Mouse (Mus musculus) adrenal gland, adult 2 months (tissue): ENCODE results near the gene Hmcn2. TPM values are rescaled to one million over a fixed set of nuclear protein-coding genes. Genes with fewer than 3 reads are reported as not detected.

Experiments used
- DNase-seq: peaks from one replicate; pipeline ENCODE4 v3.0.0; 2021
- polyA plus RNA-seq: library from polyadenylated mRNA; depleted of rRNA; stranded (reverse); fragments of >200 nt; gene quantifications from 2 replicates; pipeline ENCODE4 v1.2.3, GENCODE M21; 2012
- total RNA-seq, 2 experiments: library from RNA; stranded (reverse); gene quantifications; 2 replicates each; pipeline ENCODE4 v1.2.3; 2021

Hmcn2 gene
- total and polyA plus RNA-seq, 3 experiments = 0.93 to 8.3 (median 0.95) TPM

DNA sequence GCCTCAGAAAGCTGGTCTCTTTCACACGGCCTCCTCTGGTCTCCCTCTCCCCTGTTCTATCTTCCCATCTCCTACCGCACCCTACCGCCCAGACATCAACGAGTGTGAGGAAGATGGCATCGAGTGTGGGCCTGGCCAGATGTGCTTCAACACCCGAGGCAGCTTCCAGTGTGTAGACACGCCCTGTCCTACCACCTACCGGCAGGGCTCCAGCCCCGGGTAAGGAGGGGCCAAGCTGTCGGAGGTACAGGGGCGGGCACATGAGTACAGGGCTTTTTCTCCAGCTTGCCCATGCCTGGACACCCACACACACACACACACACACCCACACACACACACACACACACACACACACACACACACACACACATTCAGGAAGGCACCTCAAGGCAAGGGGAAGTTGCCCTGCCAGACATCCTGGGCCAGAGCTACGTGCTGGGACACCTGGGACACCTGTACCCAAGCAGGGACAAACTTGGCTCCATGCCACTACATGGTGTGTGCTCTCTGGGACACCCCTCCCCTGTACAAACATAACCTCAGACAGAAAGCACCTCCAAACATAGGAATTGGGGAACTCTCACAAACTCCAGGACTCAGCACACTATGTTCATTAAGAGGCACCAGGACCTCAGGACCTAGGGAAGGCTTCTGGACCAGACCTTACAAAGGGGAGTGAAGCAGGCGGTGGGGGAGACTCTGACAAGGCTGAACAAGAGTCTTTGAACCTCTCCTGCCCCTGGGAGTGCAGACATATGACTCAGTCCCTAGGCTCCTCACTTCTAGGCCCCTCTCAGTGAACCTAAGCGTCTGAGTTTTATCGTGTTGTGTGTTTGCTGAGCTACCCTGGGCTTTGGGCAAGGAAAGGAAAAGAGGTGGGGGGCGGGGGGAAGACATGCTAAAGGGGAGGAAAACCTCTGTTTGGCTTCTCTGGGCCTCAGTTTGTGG lies 145.0 kb downstream of the Hmcn2 start:
- no peak for DNase-seq

DNA sequence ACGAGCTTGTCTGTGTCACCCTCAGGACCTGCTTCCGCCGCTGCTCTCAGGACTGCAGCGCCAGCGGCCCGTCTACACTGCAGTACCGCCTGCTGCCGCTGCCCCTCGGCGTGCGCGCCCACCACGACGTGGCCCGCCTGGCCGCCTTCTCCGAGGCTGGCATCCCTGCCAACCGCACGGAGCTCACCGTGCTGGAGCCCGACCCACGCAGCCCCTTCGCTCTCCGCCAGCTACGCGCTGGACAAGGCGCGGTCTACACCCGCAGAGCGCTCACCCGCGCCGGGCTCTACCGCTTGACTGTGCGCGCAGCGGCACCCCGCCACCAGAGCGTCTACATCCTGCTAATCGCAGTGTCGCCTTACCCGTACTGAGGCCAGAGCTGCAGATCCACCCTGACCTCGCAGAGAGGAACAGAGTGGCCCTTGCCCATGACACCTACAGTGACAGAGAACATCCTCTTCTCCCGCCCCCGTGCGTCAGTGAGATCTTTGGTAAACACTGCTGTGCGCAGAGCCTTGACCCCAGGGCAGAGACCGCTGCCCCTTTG lies 145.9 kb downstream of the Hmcn2 start:
- DNase-seq = peak; percentile 47

DNA sequence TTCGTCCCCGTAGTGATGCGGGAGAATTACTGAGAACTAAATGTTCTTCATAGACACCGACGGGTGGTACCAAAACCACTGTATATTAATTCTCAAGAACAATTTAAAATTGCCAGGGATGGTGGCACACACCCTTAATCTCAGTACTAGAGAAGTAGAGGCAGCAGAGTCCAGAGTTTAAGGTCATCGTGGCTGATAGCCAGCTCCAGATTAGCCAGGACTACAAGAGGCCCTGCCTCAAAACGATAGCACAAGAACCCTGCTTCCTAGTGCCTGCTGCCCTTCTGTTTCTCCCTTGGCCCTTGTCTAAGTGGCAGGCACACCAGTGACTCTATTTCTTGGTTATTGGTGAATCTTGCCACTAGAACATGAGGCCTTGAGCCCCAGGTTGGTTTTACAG lies 146.7 kb downstream of the Hmcn2 start:
- no peak for DNase-seq

DNA sequence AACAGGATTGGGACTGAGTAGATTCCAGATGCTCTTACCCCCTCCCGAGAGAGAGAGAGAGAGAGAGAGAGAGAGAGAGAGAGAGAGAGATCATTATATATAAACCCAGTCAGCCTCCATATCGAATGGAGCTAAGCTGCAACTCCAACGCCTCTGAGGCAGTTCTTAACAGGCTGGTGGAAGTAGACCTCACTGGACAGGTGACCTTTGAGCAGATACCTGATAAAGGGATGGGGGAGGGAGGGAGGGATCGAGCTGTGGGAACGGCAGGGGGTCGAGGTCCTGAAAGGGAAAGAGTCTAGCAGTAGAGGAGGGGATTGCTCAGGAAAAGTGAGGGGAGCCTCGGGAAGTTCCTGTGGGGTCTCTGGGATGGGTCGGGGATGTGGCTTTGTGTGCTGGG lies 147.8 kb downstream of the Hmcn2 start:
- no peak for DNase-seq

DNA sequence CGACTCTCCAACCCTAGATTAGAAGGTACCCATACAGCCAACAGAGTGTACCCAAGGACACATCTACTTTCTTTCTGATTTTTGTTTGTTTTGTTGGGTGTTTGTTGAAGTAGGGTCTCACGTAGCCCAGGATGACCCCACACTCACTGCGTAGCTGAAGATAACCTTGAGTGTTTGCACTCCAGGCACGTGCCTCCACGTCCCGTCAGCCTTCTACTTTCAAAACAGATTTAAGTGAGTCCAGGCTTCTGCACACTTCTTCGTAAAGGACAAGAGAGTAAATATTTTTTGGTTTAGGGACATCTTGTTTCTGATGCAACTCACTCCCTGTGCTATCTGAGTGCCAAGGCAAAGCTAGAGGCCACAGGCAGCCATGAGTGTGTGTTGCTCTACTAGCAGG lies 149.0 kb downstream of the Hmcn2 start:
- no peak for DNase-seq

DNA sequence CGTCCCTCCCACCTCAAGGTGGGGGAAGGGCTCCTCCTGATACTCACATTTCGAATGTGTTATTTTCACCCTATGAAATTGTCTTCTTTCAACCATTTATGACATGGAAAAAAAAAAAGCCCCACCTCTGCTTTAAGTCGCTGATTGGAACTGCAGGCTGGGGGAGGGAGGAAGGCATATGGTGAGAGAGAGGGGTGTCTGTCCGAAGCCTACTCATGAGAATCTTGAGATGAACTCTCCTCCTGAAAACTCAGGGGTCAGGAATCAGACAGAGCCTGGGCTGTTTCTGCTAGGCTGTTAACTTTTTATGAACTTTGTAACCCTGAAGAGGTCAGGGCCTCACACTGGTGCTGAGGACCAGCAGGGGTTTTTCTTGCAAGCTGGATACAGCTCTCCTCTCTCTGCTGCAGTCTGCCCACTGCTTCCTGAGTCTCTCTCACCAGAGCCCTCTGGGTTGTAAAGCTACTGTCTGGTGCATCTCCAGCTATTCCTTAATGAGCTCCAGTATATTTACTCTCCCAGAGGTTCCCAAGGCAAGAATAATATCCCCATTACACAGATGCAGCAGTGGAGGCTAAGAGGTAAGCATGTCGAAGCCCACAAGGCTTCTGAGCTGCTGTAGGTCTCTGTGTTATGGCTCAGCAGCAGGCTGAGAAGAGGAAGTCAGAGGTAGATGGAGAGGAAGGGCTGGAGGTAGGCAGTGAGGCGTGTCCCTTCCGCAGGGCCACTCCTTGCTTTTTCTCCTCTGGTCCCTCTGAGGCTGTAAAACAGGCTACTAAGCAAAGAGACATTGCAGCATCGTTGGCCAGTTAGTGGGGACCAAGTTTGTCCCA lies 149.7 kb downstream of the Hmcn2 start:
- DNase-seq = no peak

DNA sequence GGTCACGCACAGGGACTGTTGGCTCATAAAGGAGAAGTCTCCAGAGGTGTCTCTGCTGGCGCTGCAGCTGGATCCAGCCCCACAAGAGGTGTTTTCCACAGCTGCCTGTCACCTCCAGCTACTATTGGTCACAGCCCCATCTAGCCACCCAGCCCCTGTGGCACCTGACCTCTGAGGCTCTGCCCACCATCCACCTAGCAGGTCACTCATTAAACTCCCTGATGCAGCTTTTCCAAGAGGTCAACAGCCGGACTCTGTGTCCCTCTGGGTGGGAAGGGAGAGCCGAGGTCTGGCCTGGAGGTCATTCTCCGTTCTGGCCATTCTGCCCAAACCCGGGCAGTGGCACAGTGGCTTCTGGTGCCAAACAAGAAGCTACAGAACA lies 150.3 kb downstream of the Hmcn2 start:
- DNase-seq = no peak

DNA sequence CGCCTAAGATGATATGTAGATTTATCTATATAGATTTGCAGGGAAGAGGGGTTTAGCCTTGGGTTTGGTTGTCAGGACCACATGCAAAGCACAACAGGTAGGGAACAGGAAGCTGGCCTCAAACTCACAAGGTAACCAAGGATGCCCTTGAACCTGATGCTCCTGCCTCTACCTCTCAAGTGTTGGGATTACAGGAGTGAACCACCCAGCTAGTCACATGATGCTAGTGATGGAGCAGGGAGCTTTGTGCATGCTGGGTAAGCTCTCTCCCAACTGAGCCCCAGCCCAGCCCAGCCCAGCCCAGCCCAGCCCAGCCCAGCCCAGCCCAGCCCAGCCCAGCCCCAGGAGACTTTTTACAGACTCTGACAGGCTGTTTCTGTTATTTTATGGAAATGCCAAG lies 153.2 kb downstream of the Hmcn2 start:
- no peak for DNase-seq

DNA sequence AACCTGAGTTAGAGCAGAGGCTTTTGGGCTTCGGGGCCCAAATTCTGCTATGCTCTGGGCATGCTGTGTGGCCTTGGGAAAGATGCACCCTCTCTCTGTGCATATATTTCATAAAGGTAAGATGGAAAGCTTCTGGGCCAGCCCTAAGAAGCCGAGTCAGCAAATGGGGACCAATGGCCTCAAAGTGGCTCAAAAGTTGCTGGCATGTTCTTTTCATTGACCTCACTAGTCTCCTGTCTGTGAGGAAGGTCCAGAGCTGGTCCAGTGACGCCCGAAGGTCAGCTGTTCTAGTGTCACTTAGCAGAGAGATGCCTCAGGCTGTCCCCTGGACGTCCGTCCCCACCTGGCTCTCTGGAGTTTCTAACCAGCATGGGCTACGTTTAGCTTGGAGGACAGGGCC lies 154.6 kb downstream of the Hmcn2 start:
- DNase-seq = no peak

DNA sequence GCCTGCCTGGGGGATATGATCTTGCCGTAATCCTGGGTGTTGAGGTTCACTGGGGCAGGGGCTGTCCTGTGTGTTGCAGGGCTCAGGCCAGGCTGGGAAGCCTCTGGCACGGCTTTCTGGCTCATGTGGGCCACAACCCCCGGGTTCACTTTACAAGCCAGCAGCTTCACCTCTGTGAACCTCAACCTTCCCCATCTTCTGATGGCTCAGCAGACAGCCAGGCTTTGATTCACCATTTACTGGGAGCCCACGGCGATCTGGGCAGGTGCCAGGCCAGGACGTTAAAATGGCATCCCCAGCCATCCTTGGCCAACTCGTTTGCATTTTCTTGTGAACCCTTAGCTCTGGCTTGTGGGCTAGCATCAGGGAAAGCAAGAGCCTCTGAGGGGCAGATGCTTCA lies 155.3 kb downstream of the Hmcn2 start:
- no peak for DNase-seq

DNA sequence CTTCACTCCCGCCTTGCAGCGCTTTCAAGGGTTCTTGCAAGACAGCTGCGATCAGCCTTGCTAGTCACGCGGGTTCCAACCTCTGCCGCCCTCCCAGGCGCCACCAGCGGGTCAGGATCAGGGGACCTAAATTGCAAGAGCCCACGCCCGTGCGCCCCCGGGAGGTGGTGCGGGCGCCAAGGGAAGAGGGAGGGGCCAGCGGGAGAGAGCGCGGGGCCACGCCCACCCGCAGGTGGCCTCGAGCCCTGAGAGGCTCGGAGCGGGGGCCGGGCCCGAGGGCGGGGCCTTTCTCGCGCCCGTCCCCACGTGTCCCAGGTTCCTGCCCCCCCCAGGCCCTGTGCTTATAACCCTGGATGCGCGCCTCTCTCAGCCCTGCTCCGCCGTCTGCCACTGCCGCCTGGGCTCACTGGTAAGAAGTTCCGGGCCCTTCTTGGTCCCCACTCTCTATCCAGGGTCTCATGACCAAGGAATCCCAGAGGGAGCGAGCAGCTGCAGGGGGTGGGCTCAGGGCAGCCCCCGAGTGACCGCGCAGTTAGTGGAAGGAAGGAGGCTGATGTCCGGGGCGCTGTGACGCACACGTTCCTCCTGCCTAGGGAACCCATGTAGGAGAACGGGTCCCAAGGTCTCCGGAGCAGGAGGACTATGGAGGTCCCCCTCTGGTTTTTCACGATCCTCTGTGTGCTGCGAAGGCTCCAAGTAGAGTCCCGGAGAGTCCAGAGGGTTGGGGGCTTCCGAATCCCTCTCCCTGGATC lies 155.9 kb downstream of the Hmcn2 start, which contains the start of gene Ass1:
Gene Ass1 (plus strand): TSS at position 277 of the 752 bp plus-strand sequence.
- DNase-seq = peak; percentile 90

DNA sequence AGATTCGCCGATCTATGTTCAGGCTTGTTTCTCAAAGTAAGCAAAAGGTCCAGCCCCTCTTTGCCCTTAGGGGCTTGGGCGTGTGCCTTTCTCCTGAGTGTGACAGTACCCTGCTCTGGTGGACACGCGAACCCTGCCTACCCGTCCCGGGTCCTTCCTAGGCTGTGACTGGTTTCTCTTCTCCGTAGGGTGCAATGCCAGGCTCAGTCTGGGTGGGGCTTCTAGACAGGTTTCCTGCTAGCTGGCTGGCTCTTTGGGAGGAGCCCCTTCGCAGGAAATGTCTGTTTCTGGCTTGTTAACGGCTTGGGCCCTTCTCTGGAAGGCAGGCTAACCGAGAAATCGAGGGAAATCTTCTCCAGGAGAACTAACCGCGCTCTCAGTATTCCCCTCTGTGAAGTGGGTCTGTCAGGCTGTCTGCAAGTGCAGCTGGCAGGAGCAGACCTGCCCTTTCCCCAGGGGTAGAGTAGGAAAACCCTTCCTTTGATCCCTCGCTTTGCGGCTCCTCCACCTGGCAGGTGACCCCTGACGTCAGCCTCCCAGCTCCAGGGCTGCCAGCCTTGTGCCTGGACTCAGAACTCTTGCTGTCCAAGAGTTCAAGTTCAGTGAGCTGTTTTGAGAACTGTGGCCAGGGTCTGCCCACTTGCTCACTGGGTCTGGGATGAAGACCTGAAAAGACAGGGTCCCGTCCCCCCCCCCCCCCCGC lies 156.6 kb downstream of the Hmcn2 start:
- no peak for DNase-seq

DNA sequence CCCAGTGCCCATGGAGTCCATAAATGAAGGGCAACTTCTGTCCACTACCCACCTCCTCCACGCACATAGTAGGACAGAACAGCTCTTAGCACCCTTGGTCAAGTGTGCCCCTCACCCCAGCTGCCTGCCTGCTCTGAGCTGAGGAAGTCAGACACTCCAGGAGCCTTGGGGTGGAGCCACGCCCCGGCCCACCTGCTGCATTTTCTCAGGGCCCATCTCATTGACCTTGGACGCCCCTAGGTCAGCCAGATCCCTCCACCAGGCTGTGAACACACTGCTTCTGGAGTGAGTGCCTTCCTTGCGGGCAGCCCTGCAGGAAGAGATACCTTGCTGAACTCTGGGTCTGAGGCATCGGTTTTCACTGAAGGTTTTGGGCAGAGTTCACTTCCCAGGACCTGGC lies 157.4 kb downstream of the Hmcn2 start:
- no peak for DNase-seq

DNA sequence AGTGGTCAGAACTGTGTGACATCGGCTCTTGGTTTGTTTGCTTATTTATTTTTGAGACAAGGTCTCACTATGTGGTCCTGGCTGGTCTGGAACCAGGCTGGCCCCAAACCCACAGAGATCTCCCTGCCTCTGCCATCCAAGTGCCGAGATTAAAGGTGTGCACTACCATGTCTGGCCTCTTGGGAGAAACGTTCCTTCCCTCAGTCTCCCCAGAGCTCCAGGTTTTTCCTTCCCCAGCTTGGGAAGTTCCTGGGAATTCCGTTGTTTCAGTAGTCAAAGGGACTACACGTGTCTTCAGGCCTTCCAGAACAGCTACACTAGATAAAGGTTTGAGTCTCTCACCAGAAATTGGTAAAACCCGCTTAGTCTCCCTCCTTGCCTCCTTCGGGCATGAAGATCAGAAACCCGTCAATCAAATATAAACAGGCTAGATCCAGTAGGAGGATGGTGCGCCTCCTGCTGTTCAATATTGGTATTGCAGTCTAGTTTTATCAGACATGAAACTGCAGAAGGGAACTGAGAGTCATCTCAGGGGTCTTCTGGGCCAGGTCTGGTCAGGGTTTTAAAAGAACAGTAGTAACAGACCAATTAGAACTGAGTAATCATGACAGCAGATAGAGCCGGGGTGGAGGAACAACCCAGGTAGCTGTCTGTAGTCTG lies 158.3 kb downstream of the Hmcn2 start:
- DNase-seq = no peak

DNA sequence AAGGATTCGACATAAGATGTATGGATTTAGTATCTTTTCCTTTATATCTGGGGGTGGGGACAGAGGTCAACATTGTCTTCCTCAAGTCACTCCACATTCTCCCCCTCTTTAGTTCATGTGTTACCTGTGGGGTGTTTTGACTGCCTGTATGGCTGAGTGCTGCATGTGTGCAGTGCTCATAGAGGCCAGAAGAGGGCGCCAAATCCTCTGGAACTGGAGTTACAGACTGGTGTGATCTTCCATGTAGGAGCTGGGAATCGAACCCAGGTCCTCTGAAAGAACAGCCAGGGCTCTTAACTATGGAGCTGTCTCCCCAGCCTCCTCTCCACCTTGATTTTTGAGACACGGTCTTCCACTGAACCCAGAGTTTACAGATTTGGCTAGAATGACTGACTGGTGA lies 159.7 kb downstream of the Hmcn2 start:
- no peak for DNase-seq

DNA sequence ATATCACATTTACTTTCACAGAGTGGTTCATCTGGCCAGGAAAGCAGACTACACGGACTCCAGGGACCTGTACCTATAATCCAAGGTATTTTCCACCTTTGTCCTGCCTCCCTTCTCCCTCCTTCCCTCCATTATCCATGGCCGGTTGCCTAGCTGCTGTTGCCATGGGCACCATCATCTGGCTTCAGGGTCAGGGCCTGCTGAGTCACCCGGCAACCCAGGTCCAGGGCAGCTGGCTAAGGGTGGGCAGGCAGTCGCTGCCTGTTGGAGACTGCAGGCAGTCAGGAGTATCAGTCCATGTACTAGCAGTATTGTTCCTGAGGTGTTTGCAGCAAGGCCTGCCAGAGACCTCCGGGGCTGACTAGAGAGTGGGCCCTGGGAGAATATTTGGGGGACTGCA lies 160.5 kb downstream of the Hmcn2 start:
- peak; percentile 70 for DNase-seq

DNA sequence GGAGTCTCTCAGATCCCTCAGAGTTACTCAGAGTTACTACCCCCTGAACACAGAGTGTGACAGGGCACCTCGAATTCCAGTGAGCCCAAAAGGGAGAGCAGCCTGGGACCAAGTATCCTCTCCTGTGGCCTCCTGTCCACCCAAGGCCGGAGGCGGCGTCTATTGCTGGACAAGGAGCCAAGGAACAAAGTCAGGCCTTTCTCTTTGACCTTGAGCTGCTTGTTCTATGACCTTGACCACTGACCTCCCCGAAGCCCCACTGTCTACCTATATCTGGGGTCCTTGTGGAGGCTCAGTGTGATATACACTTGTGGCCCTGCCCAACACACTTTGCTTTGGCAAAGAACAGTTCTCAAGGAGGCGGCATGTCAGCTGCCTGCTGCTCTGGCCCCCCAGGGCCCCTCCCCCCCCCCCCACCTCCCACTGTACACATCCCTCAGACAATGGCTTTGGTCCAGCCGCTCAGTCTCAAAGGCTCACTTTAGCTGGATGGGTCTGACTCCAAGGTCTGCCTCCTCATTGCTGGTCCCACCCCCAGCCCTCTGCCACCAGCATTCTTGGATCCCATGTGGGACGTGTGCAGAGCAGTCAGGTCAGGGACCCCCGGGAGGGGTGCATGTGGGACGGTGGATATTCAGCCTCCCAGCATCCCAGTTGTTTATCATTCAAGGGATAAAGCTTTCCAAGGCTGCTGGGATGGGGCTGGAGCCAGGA lies 162.0 kb downstream of the Hmcn2 start:
- no peak for DNase-seq

DNA sequence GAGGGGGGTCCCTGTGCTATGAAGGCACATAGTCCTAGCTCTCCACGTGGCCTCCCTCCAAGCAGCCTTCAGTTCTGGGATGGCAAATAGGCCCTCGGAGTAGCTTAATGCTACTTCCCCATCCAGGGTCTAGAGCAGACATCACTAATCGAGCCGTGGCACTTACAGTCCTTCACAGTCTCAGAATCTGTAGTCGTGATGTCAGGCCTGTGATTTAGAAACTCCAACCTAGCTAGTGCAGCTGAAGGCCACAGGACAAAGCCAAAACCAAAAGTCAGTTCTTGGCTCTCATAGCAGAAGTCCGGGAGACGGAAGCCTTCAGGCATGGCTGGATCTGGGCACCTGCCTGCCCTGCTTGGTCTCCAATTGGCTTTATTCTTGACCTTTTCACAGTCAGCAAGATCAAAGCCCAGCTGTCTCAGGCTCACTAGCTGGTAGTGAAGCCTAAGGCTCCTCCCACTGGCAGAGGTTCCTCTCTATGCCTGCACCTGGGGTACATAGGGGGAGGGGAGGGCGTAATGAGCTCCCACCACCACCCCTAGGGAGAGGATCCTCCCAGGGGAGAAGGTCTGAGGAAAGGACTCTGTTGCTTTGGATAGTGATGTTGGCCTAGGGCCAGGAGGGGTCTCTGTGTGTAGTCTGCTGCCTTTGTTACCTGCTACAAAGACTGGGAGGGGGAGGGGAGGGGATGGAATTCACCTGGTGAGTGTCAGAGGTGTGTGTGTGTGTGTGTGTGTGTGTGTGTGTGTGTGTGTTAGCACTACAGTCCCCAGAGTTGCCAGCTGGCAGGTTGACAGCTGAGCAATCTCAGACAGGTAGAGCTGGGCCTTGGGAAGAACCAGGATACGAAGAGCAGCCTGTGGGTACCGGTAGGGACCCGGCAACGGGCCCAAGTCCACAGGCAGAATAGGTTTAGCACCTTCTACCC lies 163.3 kb downstream of the Hmcn2 start:
- DNase-seq = no peak
